ENCODE assay signal across 14 mouse cellular contexts in genomic region chr5:116776450-116776849, GRCm38 (mm10).
A peak's percentile ranks its signal among the peaks of the same experiment; 100 is the strongest.
DNase-seq lines count a peak whose midpoint lies in the region; ATAC-seq lines count a peak whose summit lies in the region.
"Had no signal": no experiment of that assay in that cellular context is flagged by ENCODE, and none has a peak within 500 bp of the region (broad histone marks: within the 10 kb centered on the region; RNA-seq: fewer than 3 reads in every experiment).

No protein-coding gene starts in this region.

- WGBS in limb, embryonic 10.5 days: 47% methylated on average over 2 of the region's 2 CpGs

- no peak for ATAC-seq in cerebellum, adult (ENCODE audit: insufficient number of reproducible peaks, low FRiP score, low TSS enrichment)
- ATAC-seq: liver, embryonic 12.5 days had no signal

- DNase-seq in cerebellum, postnatal 10 days: peak; percentile 29 to 36
- DNase-seq in layer of hippocampus, adult 11-12 months (ENCODE audit: low spot score): peak; percentile 9
- DNase-seq in layer of hippocampus, adult 9-10 months (ENCODE audit: low spot score): no peak
- peak; percentile 72 for DNase-seq in ES-CJ7 (ENCODE audit: low read depth, low spot score)
- DNase-seq in brain, adult 2 months (ENCODE audit: low read depth, low spot score): peak; percentile 30
- no peak for DNase-seq in limb, embryonic 10.5 days (ENCODE audit: low spot score)
- no peak for DNase-seq in right cerebral cortex, postnatal 36 days (ENCODE audit: low spot score in 2 of 2)
- DNase-seq: gastrocnemius, postnatal 36 days; heart, postnatal 36 days had no signal

- H3K27me3 ChIP-seq in limb, embryonic 10.5 days (ENCODE audit: low read depth, poor library complexity, severe bottlenecking): no peaks in the 10 kb centered on the region
- H3K27me3 ChIP-seq: embryonic facial prominence, embryonic 12.5 days; liver, embryonic 12.5 days; megakaryocyte, embryonic 14.5 days; stomach, embryonic 15.5 days had no signal

- H3K27ac ChIP-seq in limb, embryonic 10.5 days: no peak overlapping the region
- H3K27ac ChIP-seq: embryonic facial prominence, embryonic 12.5 days; liver, embryonic 12.5 days; stomach, embryonic 15.5 days had no signal

- no peak overlapping the region for H3K4me3 ChIP-seq in limb, embryonic 10.5 days
- H3K4me3 ChIP-seq: embryonic facial prominence, embryonic 12.5 days; liver, embryonic 12.5 days; megakaryocyte, embryonic 14.5 days; stomach, embryonic 15.5 days had no signal

- no peaks in the 10 kb centered on the region for H3K4me1 ChIP-seq in limb, embryonic 10.5 days
- H3K4me1 ChIP-seq: embryonic facial prominence, embryonic 12.5 days; liver, embryonic 12.5 days; megakaryocyte, embryonic 14.5 days; stomach, embryonic 15.5 days had no signal

- H3K9me3 ChIP-seq in limb, embryonic 10.5 days (replicated peaks): no peaks in the 10 kb centered on the region
- H3K9me3 ChIP-seq: embryonic facial prominence, embryonic 12.5 days; stomach, embryonic 15.5 days had no signal

- no peaks in the 10 kb centered on the region for H3K36me3 ChIP-seq in limb, embryonic 10.5 days
- H3K36me3 ChIP-seq: embryonic facial prominence, embryonic 12.5 days; liver, embryonic 12.5 days; stomach, embryonic 15.5 days had no signal

Comparison
In these comparisons a context has a peak if more than half of its experiments do, and no peak if none do; other contexts are left out.
1. DNase-seq: peak in cerebellum, postnatal 10 days (2 of 2), layer of hippocampus, adult 11-12 months (single experiment), ES-CJ7 (single experiment) and brain, adult 2 months (single experiment); none in layer of hippocampus, adult 9-10 months (single experiment), limb, embryonic 10.5 days (single experiment) and right cerebral cortex, postnatal 36 days (0 of 2).